Mouse (Mus musculus) intestine, postnatal 0 days (tissue): ENCODE results near the gene Rpl22l1. TPM values are rescaled to one million over a fixed set of nuclear protein-coding genes. Genes with fewer than 3 reads are reported as not detected.

Experiments used
- ATAC-seq: fragments of 200-750 bp; cut with Nextera tagmentation; 2 replicates; pipeline ENCODE4 v1.8.0; 2017; ENCODE audit warnings: mild to moderate bottlenecking, moderate TSS enrichment, moderate library complexity
- H3K27ac ChIP-seq: fragments of 300-500 bp; sonication (generic); 2 replicates; pipeline ENCODE4 v1.5.1; 2014; ENCODE audit warnings: mild to moderate bottlenecking, low read depth, low read length, moderate library complexity
- H3K27me3 ChIP-seq: fragments of 300-500 bp; sonication (generic); replicated peaks from 2 replicates; pipeline ENCODE4 v1.6.1; 2014; ENCODE audit warnings: low read length, mixed read lengths; ENCODE audit not compliant: control insufficient read depth, insufficient read depth
- H3K36me3 ChIP-seq: fragments of 300-500 bp; sonication (generic); 2 replicates; pipeline ENCODE4 v1.6.1; 2014; ENCODE audit warnings: mild to moderate bottlenecking, moderate library complexity; ENCODE audit not compliant: control insufficient read depth, insufficient read depth
- H3K4me1 ChIP-seq: fragments of 300-500 bp; sonication (generic); replicated peaks from 2 replicates; pipeline ENCODE4 v1.6.1; 2014; ENCODE audit warnings: antibody characterized with exemption, low read length, mixed read lengths; ENCODE audit not compliant: control insufficient read depth, insufficient read depth
- H3K4me2 ChIP-seq: fragments of 300-500 bp; sonication (generic); replicated peaks from 2 replicates; pipeline ENCODE4 v1.6.1; 2014; ENCODE audit warnings: low read depth, mild to moderate bottlenecking, moderate library complexity
- H3K4me3 ChIP-seq: fragments of 300-500 bp; sonication (generic); 2 replicates; pipeline ENCODE4 v1.5.1; 2014; ENCODE audit warnings: low read depth, low read length
- H3K9ac ChIP-seq: fragments of 300-500 bp; sonication (generic); 2 replicates; pipeline ENCODE4 v1.6.1; 2014; ENCODE audit warnings: mild to moderate bottlenecking, low read depth, low read length
- H3K9me3 ChIP-seq: fragments of 300-500 bp; sonication (generic); 2 replicates; pipeline ENCODE4 v1.6.1; 2016; ENCODE audit warnings: mixed run types; ENCODE audit not compliant: control insufficient read depth
- CTCF ChIP-seq: sonication (generic); IDR thresholded peaks from 2 replicates; pipeline ENCODE4 v1.5.1; 2016; ENCODE audit warnings: low read depth, mild to moderate bottlenecking, control low read depth, antibody characterized with exemption, moderate library complexity
- WGBS: fragments of 180-500 bp; shearing (Covaris S2); extraction: QIAGEN DNeasy Blood & Tissue Kit; methylation state at CpG from one replicate; pipeline ENCODE4 v1.1.7; 2014; 5-methylcytosine and 5-hydroxymethylcytosine counted together
- polyA plus RNA-seq: library from polyadenylated mRNA; unstranded; fragments of >200 nt; fragmentation: Nextera tagmentation; extraction: Ambion mirVana; gene quantifications from 2 replicates; pipeline ENCODE4 v1.2.1, GENCODE M21; 2015

Rpl22l1 gene
- polyA plus RNA-seq, 1 experiment from 2014 or later = 444 TPM

- no peak overlapping the region for H3K4me2 ChIP-seq
- no peaks in the 10 kb centered on the region for H3K4me1 ChIP-seq
- no peak overlapping the region for H3K27ac ChIP-seq
- H3K36me3 ChIP-seq = no peaks in the 10 kb centered on the region
- H3K9ac ChIP-seq = no peak overlapping the region
- H3K27me3 ChIP-seq = no peaks in the 10 kb centered on the region
- no peak for TF ChIP-seq CTCF
- WGBS = 87% methylated on average over 7 of the region's 7 CpGs
- H3K4me3 ChIP-seq = no peak overlapping the region
- no peaks in the 10 kb centered on the region for H3K9me3 ChIP-seq
- no peak for ATAC-seq
Measured at GRCm38 (mm10) chr3:28775361-28775760, 29.9 kb upstream of the Rpl22l1 start.

- no peaks in the 10 kb centered on the region for H3K36me3 ChIP-seq
- no peaks in the 10 kb centered on the region for H3K9me3 ChIP-seq
- 38% methylated on average over 1 of the region's 1 CpGs for WGBS
- H3K4me3 ChIP-seq = no peak overlapping the region
- TF ChIP-seq CTCF = no peak
- H3K4me1 ChIP-seq = no peaks in the 10 kb centered on the region
- H3K27ac ChIP-seq = no peak overlapping the region
- H3K27me3 ChIP-seq = no peaks in the 10 kb centered on the region
- no peak for ATAC-seq
- H3K4me2 ChIP-seq = no peak overlapping the region
- no peak overlapping the region for H3K9ac ChIP-seq
Measured at GRCm38 (mm10) chr3:28775958-28776357, 29.3 kb upstream of the Rpl22l1 start.

- Histone ChIP-seq H3K27ac (no peak overlapping the region), H3K4me1 (no peaks in the 10 kb centered on the region; the same call in 1 of the 2 replicates), H3K4me3 (no peak overlapping the region), H3K36me3 (no peaks in the 10 kb centered on the region), H3K27me3 (no peaks in the 10 kb centered on the region), H3K9me3 (no peaks in the 10 kb centered on the region), H3K9ac (no peak overlapping the region), H3K4me2 (no peak overlapping the region)
- TF ChIP-seq CTCF = no peak
- no peak for ATAC-seq
- 68% methylated on average over 1 of the region's 1 CpGs for WGBS
Measured at GRCm38 (mm10) chr3:28776491-28776890, 28.7 kb upstream of the Rpl22l1 start.

GRCm38 (mm10) chr3:28780511-28780910 is 24.7 kb upstream of the Rpl22l1 start:
- no peak for TF ChIP-seq CTCF

GRCm38 (mm10) chr3:28780994-28781393 is 24.2 kb upstream of the Rpl22l1 start, which contains the start of gene Eif5a2:
Eif5a2 (plus strand) TSS chr3:28781276.
- H3K9ac ChIP-seq = peak within 1 kb of the TSS; percentile 35
- H3K9me3 ChIP-seq = no peaks in the 10 kb centered on the region
- ATAC-seq = peak; percentile 99
- TF ChIP-seq CTCF = no peak
- no peaks in the 10 kb centered on the region; the same call in 1 of the 2 replicates for H3K4me1 ChIP-seq
- H3K4me3 ChIP-seq = peak within 1 kb of the TSS; percentile 61
- no peaks in the 10 kb centered on the region for H3K36me3 ChIP-seq
- peak within 1 kb of the TSS; percentile 99 for H3K4me2 ChIP-seq
- 2% methylated on average over 46 of the region's 46 CpGs for WGBS
- no peaks in the 10 kb centered on the region for H3K27me3 ChIP-seq
- no peak within 1 kb of the TSS for H3K27ac ChIP-seq

More at GRCm38 (mm10) chr3:28780511-28780910, 24.7 kb upstream of the Rpl22l1 start:
- ATAC-seq = peak; percentile 6; the same call in 1 of the 2 replicates
- no peaks in the 10 kb centered on the region for H3K9me3 ChIP-seq
- no peak overlapping the region for H3K4me3 ChIP-seq
- H3K9ac ChIP-seq = no peak overlapping the region
- WGBS = 77% methylated on average over 9 of the region's 9 CpGs
- no peaks in the 10 kb centered on the region for H3K27me3 ChIP-seq
- no peaks in the 10 kb centered on the region; the same call in 1 of the 2 replicates for H3K4me1 ChIP-seq
- no peak overlapping the region for H3K27ac ChIP-seq
- H3K36me3 ChIP-seq = no peaks in the 10 kb centered on the region
- H3K4me2 ChIP-seq = peak overlapping the region; percentile 99; the same call in 1 of the 2 replicates

GRCm38 (mm10) chr3:28781422-28781821 is 23.8 kb upstream of the Rpl22l1 start:
- 1% methylated on average over 38 of the region's 41 CpGs for WGBS
- no peak for TF ChIP-seq CTCF
- Histone ChIP-seq H3K4me2 (peak overlapping the region; percentile 99), H3K27me3 (no peaks in the 10 kb centered on the region), H3K9ac (peak overlapping the region; percentile 35), H3K27ac (no peak overlapping the region), H3K4me1 (no peaks in the 10 kb centered on the region; the same call in 1 of the 2 replicates), H3K4me3 (peak overlapping the region; percentile 61), H3K36me3 (no peaks in the 10 kb centered on the region), H3K9me3 (no peaks in the 10 kb centered on the region)
- peak; percentile 42; the same call in 1 of the 2 replicates for ATAC-seq
